Mouse (Mus musculus) stomach, postnatal 0 days (tissue): ENCODE data around the gene Klhl7. TPM values are rescaled to one million over a fixed set of nuclear protein-coding genes. Genes with fewer than 3 reads are reported as not detected.
A peak's percentile ranks its signal among the peaks of the same experiment; 100 is the strongest.

Experiments
- ATAC-seq: fragments of 200-750 bp; cut with Nextera tagmentation; 2 replicates; pipeline ENCODE4 v1.8.0; 2017; ENCODE audit not compliant: low FRiP score, low TSS enrichment
- DNase-seq: peaks from one replicate; pipeline ENCODE4 v3.0.0-alpha.2; 2016; ENCODE audit warnings: low spot score
- H3K27ac ChIP-seq: fragments of 300-500 bp; sonication (generic); replicated peaks from 2 replicates; pipeline ENCODE4 v1.5.1; 2014; ENCODE audit warnings: mild to moderate bottlenecking, control low read depth
- H3K27me3 ChIP-seq: fragments of 300-500 bp; sonication (generic); 2 replicates; pipeline ENCODE4 v1.6.1; 2014; ENCODE audit warnings: low read length; ENCODE audit not compliant: control insufficient read depth, insufficient read depth
- H3K36me3 ChIP-seq: fragments of 300-500 bp; sonication (generic); 2 replicates; pipeline ENCODE4 v1.6.1; 2014; ENCODE audit warnings: low read length, mixed read lengths; ENCODE audit not compliant: control insufficient read depth, insufficient read depth
- H3K4me1 ChIP-seq: fragments of 300-500 bp; sonication (generic); replicated peaks from 2 replicates; pipeline ENCODE4 v1.6.1; 2014; ENCODE audit warnings: antibody characterized with exemption; ENCODE audit not compliant: control insufficient read depth, insufficient read depth
- H3K4me2 ChIP-seq: fragments of 300-500 bp; sonication (generic); replicated peaks from 2 replicates; pipeline ENCODE4 v1.6.1; 2014; ENCODE audit warnings: low read depth, mild to moderate bottlenecking, control low read depth, moderate library complexity
- H3K4me3 ChIP-seq: fragments of 300-500 bp; sonication (generic); 2 replicates; pipeline ENCODE4 v1.5.1; 2014; ENCODE audit warnings: low read depth, low read length, control low read depth
- H3K9ac ChIP-seq: fragments of 300-500 bp; sonication (generic); 2 replicates; pipeline ENCODE4 v1.6.1; 2014; ENCODE audit warnings: mild to moderate bottlenecking, low read length, control low read depth, mixed read lengths
- H3K9me3 ChIP-seq: fragments of 300-500 bp; sonication (generic); 2 replicates; pipeline ENCODE4 v1.6.1; 2016; ENCODE audit warnings: low read length; ENCODE audit not compliant: control insufficient read depth
- CTCF ChIP-seq: IDR thresholded peaks from 2 replicates; pipeline ENCODE4 v1.5.1; 2016; ENCODE audit warnings: antibody characterized with exemption, low read depth, mild to moderate bottlenecking, moderate library complexity
- EP300 ChIP-seq: optimal IDR thresholded peaks from 2 replicates; pipeline ENCODE3; 2016; ENCODE audit warnings: antibody characterized with exemption
- WGBS: fragments of 180-500 bp; shearing (Covaris S2); extraction: QIAGEN DNeasy Blood & Tissue Kit; methylation state at CpG from one replicate; pipeline ENCODE4 v1.1.7; 2014; 5-methylcytosine and 5-hydroxymethylcytosine counted together
- polyA plus RNA-seq: library from polyadenylated mRNA; unstranded; fragments of >200 nt; fragmentation: Nextera tagmentation; extraction: Ambion mirVana; gene quantifications from 2 replicates; pipeline ENCODE4 v1.2.1, GENCODE M21; 2015

Klhl7 gene
- polyA plus RNA-seq, 1 experiment from 2014 or later, result 23.6 TPM

DNA sequence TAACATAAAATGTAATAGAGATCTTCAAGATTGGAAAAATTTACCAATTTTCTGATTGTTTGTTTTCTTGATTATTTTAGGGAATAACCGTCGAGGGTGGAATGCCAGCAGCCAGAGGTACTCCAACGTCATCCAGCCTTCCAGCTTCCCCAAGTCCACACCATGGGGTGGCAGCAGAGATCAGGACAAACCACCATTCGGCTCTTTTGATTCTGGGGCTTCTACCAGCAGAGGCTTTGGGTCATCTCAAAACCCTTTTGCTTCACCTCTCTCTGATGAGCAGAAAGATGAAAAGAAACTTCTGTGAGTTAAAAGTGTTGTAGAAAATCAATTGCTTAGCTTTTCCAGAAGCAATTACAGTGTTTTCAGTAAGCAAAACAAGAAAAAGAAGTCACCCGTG lies 66.9 kb downstream of the Klhl7 start:
- H3K27me3 ChIP-seq, result no peaks in the 10 kb centered on the region
- DNase-seq (peak; percentile 28), ATAC-seq (no peak)
- no peaks in the 10 kb centered on the region for H3K4me1 ChIP-seq
- 45% methylated on average over 5 of the region's 5 CpGs for WGBS
- no peak overlapping the region for H3K9ac ChIP-seq
- H3K9me3 ChIP-seq, result no peaks in the 10 kb centered on the region
- no peak overlapping the region for H3K4me3 ChIP-seq
- H3K36me3 ChIP-seq, result peaks cover 8% of the 10 kb centered on the region
- H3K27ac ChIP-seq, result no peak overlapping the region
- no peak for TF ChIP-seq EP300
- TF ChIP-seq CTCF, result peak; percentile 69
- H3K4me2 ChIP-seq, result no peak overlapping the region

DNA sequence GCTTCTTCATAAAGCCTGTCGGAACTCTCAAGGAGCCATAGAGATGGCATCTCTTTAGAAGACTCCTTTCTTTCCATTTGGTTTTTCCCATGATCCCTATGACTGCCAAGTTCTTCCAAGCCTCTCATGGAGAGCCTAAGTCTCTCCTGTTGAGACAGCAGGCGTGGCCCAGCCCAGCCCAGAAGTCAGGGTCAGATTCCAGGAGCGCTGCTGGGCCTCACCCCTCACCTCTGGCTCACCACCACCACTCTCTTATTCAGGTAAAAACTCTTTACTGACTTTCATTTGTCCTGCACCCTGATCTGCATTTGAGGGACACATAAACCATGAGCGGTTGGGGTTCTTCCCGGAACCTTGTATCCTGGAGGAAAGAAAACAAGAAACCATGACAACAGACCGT lies 69.5 kb downstream of the Klhl7 start:
- Histone ChIP-seq H3K27ac (no peak overlapping the region), H3K36me3 (peaks cover 10% of the 10 kb centered on the region), H3K9ac (no peak overlapping the region), H3K9me3 (no peaks in the 10 kb centered on the region), H3K4me3 (no peak overlapping the region), H3K4me1 (no peaks in the 10 kb centered on the region), H3K4me2 (no peak overlapping the region), H3K27me3 (no peaks in the 10 kb centered on the region)
- TF ChIP-seq CTCF (no peak), EP300 (no peak)
- WGBS, result 87% methylated on average over 6 of the region's 6 CpGs
- ATAC-seq (no peak), DNase-seq (no peak)

DNA sequence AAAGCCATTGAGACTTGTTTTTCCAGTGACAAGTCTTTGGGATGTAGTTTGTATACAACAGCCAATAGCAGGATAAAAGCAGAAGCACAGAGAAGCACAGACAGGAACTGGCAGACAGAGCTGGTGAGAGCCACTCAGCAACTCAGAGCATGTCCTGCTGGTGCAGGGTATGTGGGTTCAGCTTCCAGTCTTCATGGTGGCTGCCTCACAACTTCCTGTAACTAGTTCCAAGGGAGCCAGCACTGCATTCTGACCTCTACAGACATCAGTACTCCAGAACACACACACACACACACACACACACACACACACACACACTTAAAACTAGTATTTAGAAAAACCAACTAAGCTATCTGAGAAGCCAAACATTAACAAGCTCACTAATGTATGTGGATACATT lies 71.7 kb downstream of the Klhl7 start:
- Histone ChIP-seq H3K9ac (no peak overlapping the region), H3K9me3 (no peaks in the 10 kb centered on the region), H3K4me3 (no peak overlapping the region), H3K27ac (no peak overlapping the region), H3K27me3 (no peaks in the 10 kb centered on the region), H3K4me2 (no peak overlapping the region), H3K36me3 (peaks cover 10% of the 10 kb centered on the region), H3K4me1 (no peaks in the 10 kb centered on the region)
- no peak for TF ChIP-seq EP300
- TF ChIP-seq CTCF, result no peak
- DNase-seq (no peak), ATAC-seq (no peak)

DNA sequence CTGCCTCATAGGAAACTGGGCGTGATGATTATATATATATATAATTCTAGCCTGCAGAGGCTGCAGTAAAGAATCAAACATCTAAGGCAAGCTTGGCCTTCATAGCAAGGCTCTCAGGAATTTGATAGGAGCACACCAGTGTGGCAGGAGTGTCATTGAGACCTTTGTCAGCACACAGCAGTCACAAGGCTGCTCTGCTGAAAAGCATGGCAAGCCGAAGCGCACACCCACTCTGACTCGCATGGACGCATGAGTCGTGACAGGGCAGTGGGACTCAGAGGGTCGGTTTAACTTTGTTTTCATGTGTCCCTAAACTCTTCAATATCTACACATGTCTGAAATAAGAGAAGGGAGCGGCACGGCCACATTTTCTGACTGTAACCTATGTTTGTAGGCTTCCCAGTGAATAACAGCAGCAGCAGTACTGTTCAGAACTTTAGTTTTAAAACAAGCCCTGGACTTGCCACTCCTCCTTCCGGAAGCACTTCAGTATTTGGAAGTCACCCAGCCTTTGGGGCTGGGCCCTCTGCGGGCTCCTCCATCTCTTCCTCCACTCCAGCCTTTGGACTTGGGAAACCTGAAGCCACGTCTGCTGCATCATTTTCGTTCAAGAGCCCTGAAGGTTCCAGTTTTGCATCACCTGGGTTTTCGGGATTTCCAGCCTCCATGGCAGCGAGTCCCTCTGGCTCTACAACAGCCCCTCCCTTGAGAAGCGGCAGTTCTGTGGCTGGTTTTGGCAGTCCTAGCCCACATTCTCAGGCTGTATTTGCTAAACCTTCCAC lies 81.3 kb downstream of the Klhl7 start:
- H3K9me3 ChIP-seq, result no peaks in the 10 kb centered on the region
- 91% methylated on average over 16 of the region's 16 CpGs for WGBS
- no peak for TF ChIP-seq EP300
- no peak for TF ChIP-seq CTCF
- H3K36me3 ChIP-seq, result peaks cover 9% of the 10 kb centered on the region
- DNase-seq (no peak), ATAC-seq (no peak)
- H3K9ac ChIP-seq, result no peak overlapping the region
- no peak overlapping the region for H3K4me2 ChIP-seq
- no peaks in the 10 kb centered on the region for H3K27me3 ChIP-seq
- H3K4me1 ChIP-seq, result no peaks in the 10 kb centered on the region
- H3K4me3 ChIP-seq, result no peak overlapping the region
- H3K27ac ChIP-seq, result no peak overlapping the region

DNA sequence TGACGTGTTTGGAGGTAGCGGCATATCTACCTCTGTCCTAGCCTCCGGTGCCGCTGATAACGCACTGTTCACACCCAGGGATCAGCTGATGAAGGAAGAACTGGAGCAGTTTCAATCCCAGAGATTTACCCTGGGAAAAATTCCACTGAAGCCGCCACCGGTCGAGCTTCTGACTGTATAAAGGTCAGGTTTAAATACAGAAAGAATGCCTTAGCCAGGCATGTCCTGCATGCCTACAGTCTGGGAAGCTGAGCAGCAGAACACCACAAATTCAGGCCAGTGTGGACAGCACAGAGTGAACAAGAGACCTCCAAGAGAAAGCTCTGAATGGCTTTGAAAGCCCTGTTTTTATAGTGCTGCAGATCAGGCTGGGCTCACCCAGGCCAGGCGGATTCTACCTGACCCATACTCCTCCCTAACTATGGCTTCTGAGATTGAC lies 81.9 kb downstream of the Klhl7 start:
- Histone ChIP-seq H3K36me3 (peaks cover 9% of the 10 kb centered on the region), H3K9me3 (no peaks in the 10 kb centered on the region), H3K4me1 (no peaks in the 10 kb centered on the region), H3K4me3 (no peak overlapping the region), H3K27me3 (no peaks in the 10 kb centered on the region), H3K9ac (no peak overlapping the region), H3K27ac (no peak overlapping the region), H3K4me2 (no peak overlapping the region)
- ATAC-seq (no peak), DNase-seq (no peak)
- TF ChIP-seq EP300 (no peak), CTCF (no peak)
- 83% methylated on average over 9 of the region's 9 CpGs for WGBS

DNA sequence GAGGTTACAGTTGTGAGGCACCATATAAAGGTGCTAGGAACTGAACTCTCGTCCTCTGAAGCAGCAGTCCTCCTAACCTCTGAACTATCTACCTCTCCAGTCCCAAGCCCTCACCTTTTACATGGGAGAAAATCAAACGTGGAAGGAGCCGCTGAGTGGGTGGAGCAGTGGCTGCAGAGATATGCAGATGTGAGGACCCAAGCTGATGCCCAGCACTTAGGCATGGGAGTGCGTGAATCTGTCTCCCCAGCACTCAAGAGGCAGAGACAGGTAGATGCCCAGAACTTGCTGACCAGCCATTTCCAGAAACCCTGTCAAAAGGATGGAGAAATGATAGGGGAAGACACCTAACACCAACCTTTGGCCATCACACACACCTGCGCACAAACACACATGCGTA lies 82.7 kb downstream of the Klhl7 start:
- TF ChIP-seq CTCF (no peak), EP300 (no peak)
- Histone ChIP-seq H3K27ac (no peak overlapping the region), H3K4me3 (no peak overlapping the region), H3K9ac (no peak overlapping the region), H3K4me2 (no peak overlapping the region), H3K4me1 (no peaks in the 10 kb centered on the region), H3K9me3 (no peaks in the 10 kb centered on the region), H3K36me3 (peaks cover 9% of the 10 kb centered on the region), H3K27me3 (no peaks in the 10 kb centered on the region)
- ATAC-seq (no peak), DNase-seq (no peak)
- WGBS, result 91% methylated on average over 6 of the region's 6 CpGs
